Mouse (Mus musculus) stomach, postnatal 0 days (tissue): ENCODE measurements around the gene Eif4enif1. TPM values are rescaled to one million over a fixed set of nuclear protein-coding genes. Genes with fewer than 3 reads are reported as not detected.
A peak's percentile ranks its signal among the peaks of the same experiment; 100 is the strongest.

ENCODE experiments used
- ATAC-seq: fragments of 200-750 bp; cut with Nextera tagmentation; 2 replicates; pipeline ENCODE4 v1.8.0; 2017; ENCODE audit not compliant: low FRiP score, low TSS enrichment
- DNase-seq: peaks from one replicate; pipeline ENCODE4 v3.0.0-alpha.2; 2016; ENCODE audit warnings: low spot score
- H3K27ac ChIP-seq: fragments of 300-500 bp; sonication (generic); replicated peaks from 2 replicates; pipeline ENCODE4 v1.5.1; 2014; ENCODE audit warnings: mild to moderate bottlenecking, control low read depth
- H3K27me3 ChIP-seq: fragments of 300-500 bp; sonication (generic); 2 replicates; pipeline ENCODE4 v1.6.1; 2014; ENCODE audit warnings: low read length; ENCODE audit not compliant: control insufficient read depth, insufficient read depth
- H3K36me3 ChIP-seq: fragments of 300-500 bp; sonication (generic); 2 replicates; pipeline ENCODE4 v1.6.1; 2014; ENCODE audit warnings: low read length, mixed read lengths; ENCODE audit not compliant: control insufficient read depth, insufficient read depth
- H3K4me1 ChIP-seq: fragments of 300-500 bp; sonication (generic); replicated peaks from 2 replicates; pipeline ENCODE4 v1.6.1; 2014; ENCODE audit warnings: antibody characterized with exemption; ENCODE audit not compliant: control insufficient read depth, insufficient read depth
- H3K4me2 ChIP-seq: fragments of 300-500 bp; sonication (generic); replicated peaks from 2 replicates; pipeline ENCODE4 v1.6.1; 2014; ENCODE audit warnings: low read depth, mild to moderate bottlenecking, control low read depth, moderate library complexity
- H3K4me3 ChIP-seq: fragments of 300-500 bp; sonication (generic); 2 replicates; pipeline ENCODE4 v1.5.1; 2014; ENCODE audit warnings: low read depth, low read length, control low read depth
- H3K9ac ChIP-seq: fragments of 300-500 bp; sonication (generic); 2 replicates; pipeline ENCODE4 v1.6.1; 2014; ENCODE audit warnings: mild to moderate bottlenecking, low read length, control low read depth, mixed read lengths
- H3K9me3 ChIP-seq: fragments of 300-500 bp; sonication (generic); 2 replicates; pipeline ENCODE4 v1.6.1; 2016; ENCODE audit warnings: low read length; ENCODE audit not compliant: control insufficient read depth
- CTCF ChIP-seq: IDR thresholded peaks from 2 replicates; pipeline ENCODE4 v1.5.1; 2016; ENCODE audit warnings: antibody characterized with exemption, low read depth, mild to moderate bottlenecking, moderate library complexity
- EP300 ChIP-seq: optimal IDR thresholded peaks from 2 replicates; pipeline ENCODE3; 2016; ENCODE audit warnings: antibody characterized with exemption
- WGBS: fragments of 180-500 bp; shearing (Covaris S2); extraction: QIAGEN DNeasy Blood & Tissue Kit; methylation state at CpG from one replicate; pipeline ENCODE4 v1.1.7; 2014; 5-methylcytosine and 5-hydroxymethylcytosine counted together
- polyA plus RNA-seq: library from polyadenylated mRNA; unstranded; fragments of >200 nt; fragmentation: Nextera tagmentation; extraction: Ambion mirVana; gene quantifications from 2 replicates; pipeline ENCODE4 v1.2.1, GENCODE M21; 2015

Eif4enif1 gene
- polyA plus RNA-seq, 1 experiment from 2014 or later = 15.3 TPM

- H3K4me3 ChIP-seq = no peak overlapping the region
- H3K4me2 ChIP-seq = no peak overlapping the region
- H3K9me3 ChIP-seq = no peaks in the 10 kb centered on the region
- WGBS = 75% methylated on average over 6 of the region's 6 CpGs
- no peak for TF ChIP-seq EP300
- TF ChIP-seq CTCF = no peak
- no peak for DNase-seq
- no peak overlapping the region for H3K27ac ChIP-seq
- H3K9ac ChIP-seq = no peak overlapping the region
- H3K27me3 ChIP-seq = no peaks in the 10 kb centered on the region
- no peaks in the 10 kb centered on the region for H3K4me1 ChIP-seq
- no peak for ATAC-seq
- no peaks in the 10 kb centered on the region for H3K36me3 ChIP-seq
Observed at GRCm38 (mm10) chr11:3282887-3283286, 80.7 kb downstream of the Eif4enif1 start.

DNA sequence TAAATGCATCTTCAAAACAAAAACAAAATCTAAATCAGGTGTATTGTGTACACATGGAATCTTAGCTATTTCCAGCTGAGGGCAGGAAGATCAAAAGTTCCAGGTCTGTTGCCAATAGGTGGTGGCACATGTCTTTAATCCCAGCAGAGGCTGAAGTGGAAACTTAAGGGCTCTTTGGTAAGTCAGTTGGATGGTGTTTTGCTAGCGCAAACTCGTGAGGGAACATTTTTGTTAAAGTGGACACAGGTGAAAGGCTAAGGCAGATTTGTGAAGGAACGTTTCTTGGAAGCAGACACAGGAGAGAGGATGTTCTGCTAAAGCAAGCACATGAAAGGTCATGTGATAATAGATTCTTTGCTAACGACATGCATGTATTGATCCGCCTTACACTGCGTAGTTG lies 81.5 kb downstream of the Eif4enif1 start:
- Histone ChIP-seq H3K27me3 (no peaks in the 10 kb centered on the region), H3K27ac (no peak overlapping the region), H3K4me2 (no peak overlapping the region), H3K4me1 (no peaks in the 10 kb centered on the region), H3K9ac (no peak overlapping the region), H3K36me3 (no peaks in the 10 kb centered on the region), H3K9me3 (no peaks in the 10 kb centered on the region), H3K4me3 (no peak overlapping the region)
- no peak for ATAC-seq
- no peak for DNase-seq
- TF ChIP-seq EP300 = no peak
- TF ChIP-seq CTCF = no peak
- 88% methylated on average over 6 of the region's 6 CpGs for WGBS

GRCm38 (mm10) chr11:3285940-3286339 lies 83.7 kb downstream of the Eif4enif1 start:
- H3K27ac ChIP-seq = no peak overlapping the region

DNA sequence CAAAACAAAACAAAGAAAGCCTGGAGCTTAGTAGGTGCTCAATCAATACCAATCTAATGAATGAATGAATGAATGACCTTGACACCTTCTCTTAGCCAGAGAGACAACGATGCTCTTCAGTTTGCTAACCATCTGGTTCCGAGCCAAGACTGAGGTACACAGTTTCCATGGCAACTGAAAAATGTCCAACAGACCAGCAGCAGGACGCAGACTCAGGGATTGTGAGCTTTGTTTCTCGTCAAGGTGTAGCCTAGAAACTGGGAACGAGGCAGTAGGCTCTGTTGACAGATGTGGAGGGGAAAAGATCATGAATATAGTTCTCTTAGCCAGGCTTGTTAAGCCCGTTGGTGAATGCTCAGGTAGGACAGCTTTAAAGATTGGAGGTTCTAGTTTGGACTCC lies 84.9 kb downstream of the Eif4enif1 start:
- ATAC-seq = no peak
- no peak overlapping the region for H3K27ac ChIP-seq
- no peak overlapping the region for H3K4me2 ChIP-seq
- H3K27me3 ChIP-seq = no peaks in the 10 kb centered on the region
- no peaks in the 10 kb centered on the region for H3K9me3 ChIP-seq
- H3K4me3 ChIP-seq = no peak overlapping the region
- TF ChIP-seq CTCF (no peak), EP300 (no peak)
- H3K9ac ChIP-seq = no peak overlapping the region
- DNase-seq = no peak
- H3K36me3 ChIP-seq = no peaks in the 10 kb centered on the region
- 28% methylated on average over 6 of the region's 6 CpGs for WGBS
- no peaks in the 10 kb centered on the region for H3K4me1 ChIP-seq

More at GRCm38 (mm10) chr11:3285940-3286339, 83.7 kb downstream of the Eif4enif1 start:
- Histone ChIP-seq H3K4me1 (no peaks in the 10 kb centered on the region), H3K36me3 (no peaks in the 10 kb centered on the region), H3K9ac (no peak overlapping the region), H3K4me2 (no peak overlapping the region), H3K4me3 (no peak overlapping the region), H3K27me3 (no peaks in the 10 kb centered on the region), H3K9me3 (no peaks in the 10 kb centered on the region)
- ATAC-seq (no peak), DNase-seq (no peak)
- TF ChIP-seq EP300 (no peak), CTCF (no peak)
- 76% methylated on average over 3 of the region's 3 CpGs for WGBS

GRCm38 (mm10) chr11:3287921-3288320 lies 85.7 kb downstream of the Eif4enif1 start:
- no peaks in the 10 kb centered on the region for H3K36me3 ChIP-seq
- no peaks in the 10 kb centered on the region for H3K9me3 ChIP-seq
- ATAC-seq (no peak), DNase-seq (no peak)
- no peak overlapping the region for H3K4me3 ChIP-seq
- peak overlapping the region; percentile 100; the same call in 1 of the 2 replicates for H3K4me2 ChIP-seq
- no peaks in the 10 kb centered on the region for H3K27me3 ChIP-seq
- peaks cover 4% of the 10 kb centered on the region for H3K4me1 ChIP-seq
- no peak overlapping the region for H3K9ac ChIP-seq
- 60% methylated on average over 5 of the region's 5 CpGs for WGBS
- no peak for TF ChIP-seq CTCF
- no peak for TF ChIP-seq EP300
- H3K27ac ChIP-seq = no peak overlapping the region

- no peak for TF ChIP-seq EP300
- no peak for TF ChIP-seq CTCF
- Histone ChIP-seq H3K4me3 (peak within 1 kb of the TSS; percentile 83), H3K27ac (peak within 1 kb of the TSS; percentile 99), H3K4me2 (peak within 1 kb of the TSS; percentile 100), H3K4me1 (peaks cover 8% of the 10 kb centered on the region), H3K36me3 (peaks cover 1% of the 10 kb centered on the region; the same call in 1 of the 2 replicates), H3K27me3 (no peaks in the 10 kb centered on the region), H3K9ac (peak within 1 kb of the TSS; percentile 92), H3K9me3 (no peaks in the 10 kb centered on the region)
- DNase-seq (peak; percentile 33), ATAC-seq (peak; percentile 18)
- WGBS = under 1% methylated on average over 41 of the region's 41 CpGs
Observed at GRCm38 (mm10) chr11:3288521-3289301, 86.5 kb downstream of the Eif4enif1 start, which contains the start of gene Patz1. Gene Patz1, plus strand, starts transcription at chr11:3288874.
